Mouse (Mus musculus): Measurements from ENCODE around the gene Nup107.
"Not testable (repeated sequence)": the region's sequence is repeated elsewhere in the genome, so short reads cannot be mapped to it uniquely, and the experiment has no call there.

Gene Nup107

DNA sequence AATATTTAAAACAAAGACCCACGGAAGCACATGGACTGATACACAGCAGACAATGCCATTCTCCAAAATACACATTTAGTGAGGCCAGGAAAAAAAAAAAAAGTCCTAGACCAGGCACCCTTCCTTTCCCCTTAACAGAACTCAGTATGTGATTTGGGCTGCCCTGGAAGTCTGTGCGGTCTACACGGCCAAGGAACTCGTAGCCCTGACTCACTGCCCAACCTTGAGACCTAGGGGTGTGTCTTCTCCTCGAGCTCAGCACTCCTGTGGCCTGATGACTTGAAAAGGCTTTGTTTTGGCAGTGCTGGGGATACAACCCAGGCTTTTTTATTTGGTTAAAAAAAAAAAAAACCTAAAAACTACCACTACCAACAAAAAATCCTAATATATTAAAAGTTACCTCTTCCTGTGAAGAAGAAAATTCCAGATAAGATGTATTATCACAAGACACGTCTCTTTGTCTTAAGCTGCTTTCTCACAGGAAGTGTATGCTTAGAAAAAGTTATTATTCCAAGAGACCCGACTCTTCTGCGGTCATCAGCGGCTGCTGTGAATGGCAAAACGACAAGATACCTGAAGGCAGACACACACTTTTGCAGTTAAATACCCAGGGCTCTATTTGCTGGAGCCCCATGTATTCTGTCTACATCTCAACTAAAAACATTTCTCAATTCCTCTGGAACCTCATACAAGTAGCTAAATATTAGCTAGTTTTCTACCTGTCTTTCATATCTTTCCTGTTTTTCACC, 58.2 kb downstream of the Nup107 start:
- DNase-seq: not testable (repeated sequence)

DNA sequence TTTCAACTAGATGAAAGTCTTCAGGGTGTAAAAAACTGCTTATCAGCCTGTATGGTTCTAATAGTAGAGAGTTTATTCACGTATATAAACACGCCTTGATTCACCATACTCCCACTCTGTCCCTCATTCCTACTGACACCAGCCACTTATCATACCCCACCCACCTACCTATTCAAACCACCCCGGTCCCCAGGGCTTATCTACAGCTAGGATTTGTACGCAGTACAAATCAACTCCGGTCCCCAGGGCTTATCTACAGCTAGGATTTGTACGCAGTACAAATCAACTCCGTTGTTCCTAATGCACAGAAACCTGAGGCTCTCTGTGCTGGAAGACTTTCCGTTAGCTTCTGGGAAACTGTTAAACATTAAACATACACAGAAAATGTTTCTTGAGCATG, 58.9 kb downstream of the Nup107 start:
- not testable (repeated sequence) for DNase-seq

- no peak for DNase-seq
Measured at GRCm38 (mm10) chr10:117732962-117733592, 59.4 kb downstream of the Nup107 start.

DNA sequence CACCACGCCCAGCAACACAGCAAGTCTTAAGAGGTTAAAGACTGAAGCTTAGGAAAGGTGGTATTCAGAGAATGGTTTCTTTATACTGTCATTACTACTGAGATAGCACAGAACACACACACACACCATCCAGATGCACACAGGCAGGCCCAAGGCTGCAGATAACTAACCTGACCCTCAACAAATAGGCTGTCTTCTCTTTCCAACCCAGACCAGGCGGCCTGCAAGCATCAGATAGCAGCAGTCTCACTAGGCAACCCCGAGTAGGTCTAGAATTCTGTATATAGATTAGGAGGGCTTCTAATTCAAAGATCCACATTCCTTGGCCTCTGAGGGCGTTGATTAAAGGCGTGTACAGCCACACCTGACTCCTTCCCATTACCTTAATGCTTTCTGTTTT, 60.3 kb downstream of the Nup107 start:
- no peak for DNase-seq

- DNase-seq: no peak
Measured at GRCm38 (mm10) chr10:117731244-117732101, 61.0 kb downstream of the Nup107 start.

GRCm38 (mm10) chr10:117730637-117731203, 61.8 kb downstream of the Nup107 start:
- no peak for DNase-seq

DNA sequence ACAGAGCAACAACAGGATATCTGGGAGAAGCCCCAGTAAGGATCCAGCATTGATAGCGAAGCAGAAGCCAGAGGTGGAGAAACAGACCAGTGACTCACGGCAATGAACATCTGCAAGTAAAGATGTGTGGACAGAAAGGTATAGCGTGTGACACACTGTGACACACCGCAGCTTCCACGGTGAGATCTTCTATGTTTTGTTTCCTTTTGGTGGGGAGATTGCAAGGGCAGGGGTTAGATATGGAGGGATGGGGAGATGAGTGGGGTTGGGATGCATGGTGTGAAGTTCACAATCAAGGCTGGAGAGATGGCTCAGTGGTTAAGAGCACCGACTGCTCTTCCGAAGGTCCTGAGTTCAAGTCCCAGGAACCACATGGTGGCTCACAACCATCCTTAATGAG, 62.4 kb downstream of the Nup107 start:
- DNase-seq: no peak

GRCm38 (mm10) chr10:117729139-117729814, 63.2 kb downstream of the Nup107 start:
- no peak for DNase-seq

DNA sequence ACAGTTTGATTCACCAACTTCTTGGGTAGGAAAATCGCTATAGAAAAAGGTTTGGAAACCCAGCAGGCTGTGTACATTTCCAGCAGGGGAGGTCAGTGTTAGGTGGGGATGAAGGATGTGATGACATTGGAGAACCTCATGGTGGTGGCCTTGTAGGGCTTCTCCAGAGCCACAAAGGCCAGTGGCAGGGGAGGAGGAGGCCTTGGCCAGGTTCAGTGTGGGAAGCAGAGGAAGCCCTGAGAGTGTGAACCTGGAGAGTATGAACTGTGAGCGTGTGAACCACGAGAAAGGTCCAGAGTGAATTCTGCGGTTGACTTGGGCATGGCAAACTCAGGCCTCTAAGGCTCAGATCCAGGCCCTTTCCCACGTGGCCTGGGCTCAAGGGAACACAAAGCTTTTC, 63.9 kb downstream of the Nup107 start:
- no peak for DNase-seq

DNA sequence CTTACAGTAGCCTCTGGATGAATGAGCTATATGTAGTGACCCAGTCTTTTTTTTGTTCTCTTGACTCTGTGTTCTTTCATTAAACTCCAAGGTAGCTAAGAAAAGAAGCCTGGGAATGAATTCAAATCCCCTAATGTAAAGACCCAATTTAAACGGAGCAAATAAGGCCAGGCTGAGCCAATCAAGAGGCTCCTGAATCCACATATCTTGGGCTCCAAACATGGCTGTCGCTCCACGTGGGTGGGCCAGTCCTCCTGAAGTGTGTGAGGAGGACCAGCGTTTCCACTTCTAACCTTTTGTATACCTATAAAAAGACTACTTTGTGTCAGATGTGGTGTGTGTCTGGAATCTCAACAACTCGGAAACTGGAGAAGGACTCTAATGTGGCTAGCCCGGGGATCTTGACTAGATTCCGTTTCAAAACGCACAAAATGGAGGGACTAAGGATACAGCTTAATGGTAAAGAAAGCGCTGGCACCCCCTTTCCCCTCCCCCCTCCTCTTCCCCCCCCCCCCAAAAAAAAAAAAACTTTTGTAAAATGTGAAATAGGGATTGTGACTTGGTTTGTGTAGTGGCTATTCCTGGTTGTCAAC, 64.9 kb downstream of the Nup107 start:
- DNase-seq: no peak

- no peak for DNase-seq
Measured at GRCm38 (mm10) chr10:117726888-117727385, 65.6 kb downstream of the Nup107 start.

DNA sequence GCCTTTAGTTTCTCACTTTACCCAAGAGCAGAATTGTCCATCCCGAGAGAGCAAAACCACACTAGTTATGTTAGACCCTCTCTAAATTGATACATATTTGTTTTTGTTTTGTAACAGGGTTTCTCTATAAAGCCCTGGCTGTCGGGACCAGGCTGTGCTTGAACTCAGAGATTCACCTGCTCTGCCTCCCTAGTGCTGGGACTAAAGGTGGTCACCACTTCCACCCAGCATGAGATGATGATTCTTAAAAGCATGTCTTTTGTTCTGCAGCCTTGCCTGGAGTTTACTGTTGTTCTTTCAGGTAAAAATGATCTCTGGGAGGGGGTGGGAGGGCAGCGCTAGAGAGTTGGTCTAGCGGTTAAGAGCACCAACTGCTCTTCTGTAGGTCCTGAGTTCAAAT, 66.2 kb downstream of the Nup107 start:
- no peak for DNase-seq

- no peak for DNase-seq
Measured at GRCm38 (mm10) chr10:117725671-117726070, 66.8 kb downstream of the Nup107 start.

DNA sequence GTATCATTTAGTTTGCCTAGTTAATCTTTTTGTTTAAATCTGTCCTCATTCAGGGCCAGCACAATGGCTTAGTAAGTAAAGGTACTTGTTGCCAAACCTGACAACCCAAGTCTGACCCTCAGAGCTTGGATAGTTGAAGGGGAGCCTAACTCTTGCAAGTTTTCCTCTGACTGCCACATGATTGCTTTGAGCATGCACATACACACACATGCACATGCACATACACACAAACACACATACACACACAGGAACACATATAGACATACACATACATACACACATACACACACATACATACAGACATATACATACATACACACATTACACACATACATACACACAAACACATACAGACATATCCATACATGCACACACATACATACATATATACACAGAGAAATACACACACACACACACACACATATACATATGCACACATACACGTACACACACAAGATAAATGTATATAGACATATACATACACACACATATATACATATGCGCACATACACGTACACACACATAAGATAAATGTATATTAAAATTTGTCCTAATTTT, 67.6 kb downstream of the Nup107 start:
- DNase-seq: no peak

- no peak for DNase-seq
Measured at GRCm38 (mm10) chr10:117724136-117724718, 68.3 kb downstream of the Nup107 start.

DNA sequence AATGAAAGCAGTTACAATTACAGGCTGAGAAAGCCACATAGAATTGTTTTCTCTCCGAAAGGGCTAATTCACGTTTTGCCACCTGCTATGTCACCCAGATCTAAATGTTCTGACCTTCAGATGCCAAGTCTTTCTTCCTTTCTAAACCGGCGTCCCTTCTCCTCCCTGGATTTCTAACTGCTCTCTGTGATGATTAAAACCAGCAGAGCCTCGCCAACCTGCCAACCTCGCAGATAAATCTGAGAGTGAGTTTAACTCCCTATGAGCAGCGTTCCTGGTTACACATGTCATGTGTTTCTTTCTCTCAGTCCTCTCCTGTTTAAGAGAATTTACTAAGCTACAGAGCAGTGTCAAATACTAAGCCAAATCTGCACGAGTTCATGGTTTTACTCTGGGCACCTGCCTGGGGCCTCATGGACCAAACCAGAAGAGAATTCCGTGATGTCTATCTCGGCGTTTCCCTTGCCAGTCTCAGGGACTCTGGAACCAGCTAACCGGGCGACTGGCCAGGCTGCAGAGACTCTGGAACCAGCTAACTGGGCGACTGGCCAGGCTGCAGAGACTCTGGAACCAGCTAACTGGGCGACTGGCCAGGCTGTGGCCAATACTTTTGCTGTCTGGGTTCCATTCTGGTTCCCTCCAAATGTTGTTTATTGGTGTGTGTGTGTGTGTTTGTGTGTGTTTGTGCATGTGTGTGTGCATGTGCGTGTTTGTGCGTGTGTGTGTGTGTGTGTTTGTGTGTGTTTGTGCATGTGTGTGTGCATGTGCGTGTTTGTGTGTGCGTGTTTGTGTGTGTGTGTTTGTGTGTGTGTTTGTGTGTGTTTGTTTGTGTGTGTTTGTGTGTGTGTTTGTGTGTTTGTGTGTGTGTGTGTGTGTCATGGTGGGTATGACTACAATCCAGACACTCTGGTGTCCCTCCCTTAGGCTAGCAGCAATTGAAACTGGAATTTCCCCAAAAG, 74.1 kb downstream of the Nup107 start:
- peak; percentile 50 for DNase-seq

GRCm38 (mm10) chr10:117717583-117717982, 74.9 kb downstream of the Nup107 start:
- DNase-seq: no peak

DNA sequence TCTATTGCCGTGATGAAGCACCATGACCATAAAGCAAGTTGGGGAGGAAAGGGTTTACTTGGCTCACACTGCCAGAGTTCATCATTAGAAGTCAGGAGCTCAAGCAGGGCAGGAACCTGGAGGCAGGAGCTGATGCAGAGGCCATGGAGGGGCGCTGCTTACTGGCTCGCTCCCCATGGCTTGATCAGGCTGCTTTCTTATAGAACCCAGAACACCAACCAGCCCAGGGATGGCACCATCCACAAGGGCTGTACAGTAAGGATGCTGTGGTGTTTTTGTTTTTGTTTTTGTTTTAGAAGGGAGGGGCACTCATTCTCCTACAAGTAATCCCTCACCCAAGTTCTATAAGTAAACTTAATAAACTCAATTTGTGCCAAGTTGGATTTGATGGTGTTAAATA, 75.8 kb downstream of the Nup107 start:
- DNase-seq: no peak

GRCm38 (mm10) chr10:117715654-117716053, 76.9 kb downstream of the Nup107 start:
- not testable (repeated sequence) for DNase-seq

DNA sequence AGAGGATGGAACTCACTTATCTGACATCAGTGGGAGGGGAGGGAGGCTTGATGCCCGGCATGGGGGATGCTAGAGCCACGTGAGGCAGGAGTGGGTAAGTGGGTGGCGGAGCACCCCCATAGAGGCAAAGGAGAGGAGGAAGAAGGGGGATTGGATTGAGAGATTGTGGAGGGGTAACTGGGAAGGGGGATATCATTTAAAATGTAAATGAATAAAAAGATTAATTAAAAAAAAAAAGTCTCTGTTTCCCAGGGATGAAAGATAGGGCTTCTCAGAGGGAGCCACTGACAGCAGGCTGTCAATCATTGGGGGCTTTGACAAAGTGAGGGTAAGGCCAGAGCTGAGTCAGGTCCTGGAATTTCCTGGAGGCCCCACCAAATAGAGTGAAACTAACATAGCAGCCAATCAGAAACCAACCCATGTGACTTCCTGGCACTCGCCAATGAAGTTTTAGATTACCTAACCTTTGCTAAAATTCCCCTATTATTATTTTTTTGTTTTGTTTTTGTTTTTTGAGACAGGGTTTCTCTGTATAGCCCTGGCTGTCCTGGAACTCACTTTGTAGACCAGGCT, 77.5 kb downstream of the Nup107 start:
- no peak for DNase-seq
